Mouse (Mus musculus): ENCODE measurements around the gene Myf5. TPM values are rescaled to one million over a fixed set of nuclear protein-coding genes. Genes with fewer than 3 reads are reported as not detected.

Gene Myf5
- polyA plus RNA-seq, 1 experiment from 2014 or later = 0.21 TPM

DNA sequence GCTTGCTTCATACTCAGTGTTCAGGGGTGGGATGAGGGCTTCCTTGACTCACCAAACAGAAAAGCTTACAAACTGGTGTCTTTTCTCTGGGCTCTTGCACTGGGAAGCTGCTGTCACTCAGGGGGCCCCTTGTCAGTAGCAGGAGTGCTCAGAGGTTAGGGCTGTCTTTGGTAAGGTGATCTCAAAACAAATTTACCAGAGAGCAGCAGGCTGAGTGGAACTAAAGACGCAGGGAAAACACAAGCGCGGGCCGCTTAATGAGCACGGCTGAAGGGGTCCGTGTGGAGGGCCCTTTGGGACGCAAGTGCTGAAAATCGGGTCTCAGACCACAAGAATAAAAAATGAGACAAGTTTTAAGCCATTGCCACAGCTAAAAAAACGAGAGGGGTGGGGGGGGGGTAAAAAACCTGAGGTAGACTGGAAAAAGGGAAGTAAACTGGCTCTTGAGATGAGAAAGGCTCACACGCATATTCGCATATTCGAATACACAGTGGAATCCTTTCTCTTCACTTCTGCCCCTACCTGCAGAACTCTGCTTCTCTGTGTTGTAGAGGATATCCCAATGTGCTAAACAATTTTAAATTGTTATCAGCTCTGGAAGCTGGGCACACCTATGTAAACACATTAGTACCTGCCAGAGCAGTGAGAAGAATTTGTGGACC, 2.9 kb upstream of the Myf5 start:
- DNase-seq (ENCODE audit: low spot score) (no peak), ATAC-seq (no peak)
- H3K27me3 ChIP-seq (replicated peaks; ENCODE audit: insufficient read depth, low read length) = no peaks in the 10 kb centered on the region
- H3K4me3 ChIP-seq (ENCODE audit: low read depth, low read length) = no peak overlapping the region
- no peaks in the 10 kb centered on the region for H3K4me1 ChIP-seq (ENCODE audit: insufficient read depth, low read depth, low read length)
- H3K27ac ChIP-seq (ENCODE audit: low read length) = no peak overlapping the region
- TF ChIP-seq EP300 (IDR thresholded peaks at IDR 0.05) (no peak), CTCF (IDR thresholded peaks at IDR 0.05) (no peak)
- no peak overlapping the region for H3K9ac ChIP-seq (replicated peaks; ENCODE audit: low read depth)
- no peaks in the 10 kb centered on the region for H3K36me3 ChIP-seq (ENCODE audit: insufficient read depth, low read length)
- no peak overlapping the region for H3K4me2 ChIP-seq (replicated peaks; ENCODE audit: low read depth, low read length)
- H3K9me3 ChIP-seq (ENCODE audit: low read length) = no peaks in the 10 kb centered on the region
- 30% methylated on average over 12 of the region's 12 CpGs for WGBS

- no peak overlapping the region for H3K4me2 ChIP-seq (replicated peaks; ENCODE audit: low read depth, low read length)
Measured at GRCm38 (mm10) chr10:107486770-107487169, 836 bp upstream of the Myf5 start.

GRCm38 (mm10) chr10:107484050-107484449, 1.9 kb downstream of the Myf5 start:
- 60% methylated on average over 10 of the region's 10 CpGs for WGBS
- no peaks in the 10 kb centered on the region for H3K4me1 ChIP-seq (ENCODE audit: insufficient read depth, low read depth, low read length)
- ATAC-seq = no peak
- H3K36me3 ChIP-seq (ENCODE audit: insufficient read depth, low read length) = no peaks in the 10 kb centered on the region
- no peak overlapping the region for H3K9ac ChIP-seq (replicated peaks; ENCODE audit: low read depth)
- 0 out of 2 replicates have a peak overlapping the region, but pooled peaks have one; percentile 20 for H3K4me2 ChIP-seq (replicated peaks; ENCODE audit: low read depth, low read length)
- H3K9me3 ChIP-seq (ENCODE audit: low read length) = no peaks in the 10 kb centered on the region
- no peak overlapping the region for H3K27ac ChIP-seq (ENCODE audit: low read length)
- no peaks in the 10 kb centered on the region for H3K27me3 ChIP-seq (replicated peaks; ENCODE audit: insufficient read depth, low read length)
- DNase-seq (ENCODE audit: low spot score) = no peak
- H3K4me3 ChIP-seq (ENCODE audit: low read depth, low read length) = no peak overlapping the region
- TF ChIP-seq EP300 (IDR thresholded peaks at IDR 0.05) (no peak), CTCF (IDR thresholded peaks at IDR 0.05) (no peak)

More at GRCm38 (mm10) chr10:107486770-107487169, 836 bp upstream of the Myf5 start:
- no peak for TF ChIP-seq EP300 (IDR thresholded peaks at IDR 0.05)
- no peak for TF ChIP-seq CTCF (IDR thresholded peaks at IDR 0.05)
- Histone ChIP-seq H3K9ac (replicated peaks; ENCODE audit: low read depth) (no peak overlapping the region), H3K36me3 (ENCODE audit: insufficient read depth, low read length) (no peaks in the 10 kb centered on the region), H3K4me3 (ENCODE audit: low read depth, low read length) (no peak overlapping the region), H3K9me3 (ENCODE audit: low read length) (no peaks in the 10 kb centered on the region), H3K4me1 (ENCODE audit: insufficient read depth, low read depth, low read length) (no peaks in the 10 kb centered on the region), H3K27me3 (replicated peaks; ENCODE audit: insufficient read depth, low read length) (no peaks in the 10 kb centered on the region), H3K27ac (ENCODE audit: low read length) (no peak overlapping the region)
- DNase-seq (ENCODE audit: low spot score) (no peak), ATAC-seq (no peak)
- WGBS = 41% methylated on average over 12 of the region's 12 CpGs

GRCm38 (mm10) chr10:107473497-107473896, 12.4 kb downstream of the Myf5 start:
- DNase-seq (ENCODE audit: low spot score) (no peak), ATAC-seq (no peak)
- Histone ChIP-seq H3K4me2 (replicated peaks; ENCODE audit: low read depth, low read length) (no peak overlapping the region), H3K4me3 (ENCODE audit: low read depth, low read length) (no peak overlapping the region), H3K27me3 (replicated peaks; ENCODE audit: insufficient read depth, low read length) (no peaks in the 10 kb centered on the region), H3K9ac (replicated peaks; ENCODE audit: low read depth) (no peak overlapping the region), H3K4me1 (ENCODE audit: insufficient read depth, low read depth, low read length) (no peaks in the 10 kb centered on the region), H3K9me3 (ENCODE audit: low read length) (no peaks in the 10 kb centered on the region), H3K27ac (ENCODE audit: low read length) (no peak overlapping the region), H3K36me3 (ENCODE audit: insufficient read depth, low read length) (no peaks in the 10 kb centered on the region)
- TF ChIP-seq EP300 (IDR thresholded peaks at IDR 0.05) (no peak), CTCF (IDR thresholded peaks at IDR 0.05) (peak; percentile 58)
- WGBS = 46% methylated on average over 2 of the region's 2 CpGs

DNA sequence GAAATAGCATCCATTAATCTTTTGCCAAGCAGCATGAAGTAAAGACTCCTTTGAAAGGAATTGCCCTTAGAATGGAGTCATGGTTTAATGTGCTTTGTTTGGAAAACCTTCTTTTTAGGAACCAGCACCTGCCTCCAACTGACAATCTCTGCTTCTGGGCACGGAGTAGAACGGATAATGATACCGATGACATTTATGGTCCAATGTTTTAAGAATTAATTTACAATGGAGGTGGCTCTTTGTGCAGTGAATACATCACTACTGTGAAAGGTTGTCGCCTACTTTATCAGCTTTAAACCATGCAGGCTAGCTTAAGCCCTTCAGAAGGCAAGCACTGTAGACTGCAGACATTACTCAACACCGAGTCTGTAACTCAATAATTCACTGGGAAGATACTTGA, 14.2 kb downstream of the Myf5 start:
- no peak overlapping the region for H3K9ac ChIP-seq (replicated peaks; ENCODE audit: low read depth)
- H3K9me3 ChIP-seq (ENCODE audit: low read length) = no peaks in the 10 kb centered on the region
- H3K4me1 ChIP-seq (ENCODE audit: insufficient read depth, low read depth, low read length) = no peaks in the 10 kb centered on the region
- ATAC-seq = no peak
- H3K4me3 ChIP-seq (ENCODE audit: low read depth, low read length) = no peak overlapping the region
- no peaks in the 10 kb centered on the region for H3K36me3 ChIP-seq (ENCODE audit: insufficient read depth, low read length)
- no peaks in the 10 kb centered on the region for H3K27me3 ChIP-seq (replicated peaks; ENCODE audit: insufficient read depth, low read length)
- WGBS = 79% methylated on average over 5 of the region's 5 CpGs
- no peak for TF ChIP-seq EP300 (IDR thresholded peaks at IDR 0.05)
- no peak overlapping the region for H3K4me2 ChIP-seq (replicated peaks; ENCODE audit: low read depth, low read length)
- H3K27ac ChIP-seq (ENCODE audit: low read length) = no peak overlapping the region
- DNase-seq (ENCODE audit: low spot score) = no peak

DNA sequence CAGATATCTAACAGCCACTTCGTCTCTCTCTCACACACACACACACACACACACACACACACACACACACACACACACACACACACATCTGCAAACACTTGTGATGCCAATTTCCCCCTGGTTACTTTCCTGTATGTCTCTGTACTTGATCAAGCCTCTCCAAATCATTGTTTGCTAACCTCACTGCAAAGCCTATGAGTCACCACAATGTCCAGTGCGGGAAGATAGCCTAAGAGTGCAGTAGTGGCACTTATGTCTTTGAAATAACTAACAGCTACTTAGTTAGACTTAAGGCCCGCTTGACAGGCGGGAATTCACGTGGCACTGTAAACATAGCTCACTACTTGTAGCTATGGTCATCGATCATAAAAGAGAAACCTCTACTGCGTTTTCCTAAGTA, 18.1 kb downstream of the Myf5 start:
- no peak overlapping the region for H3K27ac ChIP-seq (ENCODE audit: low read length)
- H3K4me3 ChIP-seq (ENCODE audit: low read depth, low read length) = no peak overlapping the region
- ATAC-seq (peak; percentile 99), DNase-seq (ENCODE audit: low spot score) (peak; percentile 91)
- H3K36me3 ChIP-seq (ENCODE audit: insufficient read depth, low read length) = no peaks in the 10 kb centered on the region
- no peaks in the 10 kb centered on the region for H3K27me3 ChIP-seq (replicated peaks; ENCODE audit: insufficient read depth, low read length)
- TF ChIP-seq EP300 (IDR thresholded peaks at IDR 0.05) = peak; percentile 89
- TF ChIP-seq CTCF (IDR thresholded peaks at IDR 0.05) = no peak
- no peaks in the 10 kb centered on the region for H3K9me3 ChIP-seq (ENCODE audit: low read length)
- 26% methylated on average over 7 of the region's 7 CpGs for WGBS
- H3K9ac ChIP-seq (replicated peaks; ENCODE audit: low read depth) = no peak overlapping the region
- H3K4me2 ChIP-seq (replicated peaks; ENCODE audit: low read depth, low read length) = no peak overlapping the region
- no peaks in the 10 kb centered on the region for H3K4me1 ChIP-seq (ENCODE audit: insufficient read depth, low read depth, low read length)
